Mouse (Mus musculus) thymus, postnatal 25 days (tissue): ENCODE results near the gene Olfr298.

ENCODE experiments used
- DNase-seq: peaks from one replicate; pipeline ENCODE4 v3.0.0; 2022

The Olfr298 gene

DNA sequence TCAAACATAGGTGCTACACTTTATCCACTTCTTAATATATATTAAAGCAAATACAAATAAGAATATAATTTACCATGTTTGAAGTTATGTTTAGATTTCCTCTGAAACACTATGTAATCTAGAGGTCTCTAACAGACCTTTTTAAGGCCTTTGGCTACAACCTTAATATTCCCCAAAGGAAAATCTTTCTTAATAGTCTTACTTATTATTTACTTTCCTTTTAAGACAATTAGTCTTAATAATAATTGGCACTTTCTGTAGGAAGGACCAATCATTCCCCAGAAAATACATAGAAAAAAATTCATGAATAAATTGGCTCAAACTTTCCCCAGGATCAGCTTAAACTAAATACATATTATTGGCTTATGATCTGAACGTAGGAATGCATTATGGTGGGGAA is at the start of gene Olfr298:
Gene Olfr298, minus strand, starts transcription at position 101 of the 400 bp plus-strand sequence.
- DNase-seq: no peak

DNA sequence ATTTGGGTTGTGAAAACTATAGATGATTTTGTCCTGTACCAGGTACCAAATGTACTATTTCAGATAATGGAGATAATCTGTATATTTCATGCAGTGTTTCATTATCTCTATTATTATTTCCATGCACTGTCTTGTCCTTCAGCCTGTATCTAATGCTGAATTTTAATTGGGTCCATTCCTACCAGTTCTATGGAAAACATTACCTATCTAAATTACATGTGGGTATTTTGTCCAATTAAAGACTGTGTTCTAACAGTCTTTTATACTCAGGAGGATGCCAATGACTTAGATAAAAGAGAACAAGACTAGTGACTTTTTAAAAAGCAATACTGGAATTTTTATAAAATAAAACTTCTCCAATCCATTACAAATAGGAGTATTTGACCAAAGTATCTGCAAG is 27.4 kb upstream of the Olfr298 start, which contains the start of gene Olfr297:
Gene Olfr297, plus strand, starts transcription at position 301 of the 400 bp plus-strand sequence.
- DNase-seq: no peak

DNA sequence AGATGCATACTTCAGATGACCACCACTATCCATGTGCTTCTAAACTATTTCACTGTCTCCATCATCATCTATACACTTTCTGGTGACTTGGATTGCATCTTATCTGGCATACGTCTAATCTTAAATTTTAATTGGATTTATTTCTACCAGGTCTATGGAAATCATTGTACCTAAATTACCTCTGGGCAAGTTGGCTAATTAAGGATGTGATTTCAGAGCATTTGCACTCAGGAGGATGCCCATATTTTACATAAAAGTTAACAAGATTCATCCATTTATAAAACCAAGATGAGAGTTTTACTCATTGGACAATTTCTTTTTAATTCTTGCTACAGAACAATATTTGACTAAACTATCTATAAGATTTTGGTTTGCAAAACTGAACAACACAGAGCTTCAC is 32.7 kb downstream of the Olfr298 start, which contains the start of gene Olfr299:
Gene Olfr299, plus strand, starts transcription at position 301 of the 400 bp plus-strand sequence.
- DNase-seq: no peak
